Mouse (Mus musculus) MEL (cell line): ENCODE measurements around the gene Tob2. TPM values are rescaled to one million over a fixed set of nuclear protein-coding genes. Genes with fewer than 3 reads are reported as not detected.

ENCODE experiments used
- DNase-seq: peaks from one replicate; pipeline ENCODE4 v3.0.0; 2011; ENCODE audit warnings: low read depth, low spot score
- H3K27ac ChIP-seq: 2 replicates; pipeline ENCODE4 v1.5.1; 2012; ENCODE audit warnings: low read depth, mild to moderate bottlenecking, control low read depth, low read length, moderate library complexity; ENCODE audit not compliant: control insufficient read depth
- H3K27me3 ChIP-seq, 2 experiments: fragments of 150-350 bp in 1 of 2; sonication (generic) in 1 of 2; 2 replicates each; pipeline ENCODE4 v1.6.1; 2012; ENCODE audit warnings: low read length in 2 of 2, mild to moderate bottlenecking in 2 of 2, improper control_type of control experiment in 1 of 2, moderate library complexity in 1 of 2; ENCODE audit not compliant: insufficient read depth in 2 of 2, control insufficient read depth in 1 of 2
- H3K36me3 ChIP-seq, 2 experiments: 2 replicates each; pipeline ENCODE4 v1.6.1; 2012 to 2014; ENCODE audit warnings: low read length in 2 of 2, improper control_type of control experiment in 1 of 2, inconsistent platforms in 1 of 2, mild to moderate bottlenecking in 1 of 2; ENCODE audit not compliant: insufficient read depth in 2 of 2, control insufficient read depth in 1 of 2
- H3K4me1 ChIP-seq, 2 experiments: fragments of 150-350 bp in 1 of 2; sonication (generic) in 1 of 2; 2 replicates each; pipeline ENCODE4 v1.6.1; 2012; ENCODE audit warnings: low read length in 2 of 2, improper control_type of control experiment in 1 of 2, mild to moderate bottlenecking in 1 of 2; ENCODE audit not compliant: insufficient read depth in 2 of 2, control insufficient read depth in 1 of 2
- H3K4me3 ChIP-seq, 2 experiments: fragments of 150-350 bp in 1 of 2; sonication (generic) in 1 of 2; 2 replicates each; pipeline ENCODE4 v1.5.1; 2012; ENCODE audit warnings: low read depth in 2 of 2, low read length in 2 of 2, mild to moderate bottlenecking in 2 of 2, moderate library complexity in 2 of 2, control low read depth in 1 of 2, improper control_type of control experiment in 1 of 2; ENCODE audit not compliant: control insufficient read depth in 1 of 2, insufficient read depth in 1 of 2
- H3K79me2 ChIP-seq: 2 replicates; pipeline ENCODE4 v1.6.1; 2012; ENCODE audit warnings: mild to moderate bottlenecking, low read length, moderate library complexity; ENCODE audit not compliant: control insufficient read depth, poor library complexity, insufficient read depth
- H3K9ac ChIP-seq: 2 replicates; pipeline ENCODE4 v1.6.1; 2012; ENCODE audit warnings: low read depth, mild to moderate bottlenecking, control low read depth, low read length, moderate library complexity; ENCODE audit not compliant: control insufficient read depth, poor library complexity, severe bottlenecking
- H3K9me3 ChIP-seq: fragments of 150-350 bp; sonication (generic); replicated peaks from 2 replicates; pipeline ENCODE4 v1.6.1; 2012; ENCODE audit warnings: mild to moderate bottlenecking, low read length, improper control_type of control experiment, moderate library complexity; ENCODE audit not compliant: insufficient read depth
- ELF1 ChIP-seq: IDR thresholded peaks from 2 replicates; pipeline ENCODE4 v1.6.1; 2014; ENCODE audit warnings: low read depth, mild to moderate bottlenecking, inconsistent platforms, low read length, improper control_type of control experiment, moderate library complexity
- ETS1 ChIP-seq: IDR thresholded peaks from 2 replicates; pipeline ENCODE4 v1.6.1; 2012; ENCODE audit warnings: low read depth, mild to moderate bottlenecking, inconsistent platforms, low read length, improper control_type of control experiment, moderate library complexity
- GATA1 ChIP-seq: IDR thresholded peaks from 2 replicates; pipeline ENCODE4 v1.6.1; 2011; ENCODE audit warnings: low read depth, low read length, improper control_type of control experiment
- HCFC1 ChIP-seq: IDR thresholded peaks from 2 replicates; pipeline ENCODE4 v1.6.1; 2012; ENCODE audit warnings: low read depth, mild to moderate bottlenecking, inconsistent platforms, low read length, improper control_type of control experiment, moderate library complexity
- MAFK ChIP-seq: IDR thresholded peaks from 2 replicates; pipeline ENCODE4 v1.6.1; 2011; ENCODE audit warnings: low read depth, mild to moderate bottlenecking, low read length, improper control_type of control experiment, borderline replicate concordance
- MXI1 ChIP-seq: IDR thresholded peaks from 2 replicates; pipeline ENCODE4 v1.6.1; 2011; ENCODE audit warnings: mild to moderate bottlenecking, low read depth, low read length, improper control_type of control experiment
- MYB ChIP-seq: IDR thresholded peaks from 2 replicates; pipeline ENCODE4 v1.6.1; 2011; ENCODE audit warnings: mild to moderate bottlenecking, low read depth, low read length, improper control_type of control experiment
- MYC ChIP-seq: IDR thresholded peaks from 2 replicates; pipeline ENCODE4 v1.6.1; 2011; ENCODE audit warnings: low read depth, mild to moderate bottlenecking, low read length, improper control_type of control experiment, moderate library complexity
- NELFE ChIP-seq: IDR thresholded peaks from 2 replicates; pipeline ENCODE4 v1.6.1; 2011; ENCODE audit warnings: low read depth, low read length, improper control_type of control experiment
- NRF1 ChIP-seq: IDR thresholded peaks from 2 replicates; pipeline ENCODE4 v1.6.1; 2014; ENCODE audit warnings: low read depth, mild to moderate bottlenecking, inconsistent platforms, low read length, improper control_type of control experiment, moderate library complexity; ENCODE audit not compliant: poor library complexity, insufficient read depth, severe bottlenecking
- POLR2A ChIP-seq, 2 experiments: IDR thresholded peaks; 2 replicates each; pipeline ENCODE4 v1.6.1; 2011 to 2012; ENCODE audit warnings: low read length in 2 of 2, mild to moderate bottlenecking in 2 of 2, control low read depth in 1 of 2, improper control_type of control experiment in 1 of 2, low read depth in 1 of 2, moderate library complexity in 1 of 2; ENCODE audit not compliant: control insufficient read depth in 1 of 2, insufficient read depth in 1 of 2, poor library complexity in 1 of 2
- POLR2AphosphoS5 ChIP-seq: IDR thresholded peaks from 2 replicates; pipeline ENCODE4 v1.6.1; 2012; ENCODE audit warnings: low read depth, borderline replicate concordance, mild to moderate bottlenecking, inconsistent platforms, low read length, moderate library complexity, mixed read lengths
- RCOR1 ChIP-seq: IDR thresholded peaks from 2 replicates; pipeline ENCODE4 v1.6.1; 2012; ENCODE audit warnings: low read depth, mild to moderate bottlenecking, inconsistent platforms, low read length, improper control_type of control experiment
- TAL1 ChIP-seq: IDR thresholded peaks from 2 replicates; pipeline ENCODE4 v1.6.1; 2012; ENCODE audit warnings: mild to moderate bottlenecking, inconsistent platforms, low read length, moderate library complexity, mixed read lengths
- TCF12 ChIP-seq: IDR thresholded peaks from 2 replicates; pipeline ENCODE4 v1.6.1; 2014; ENCODE audit warnings: low read depth, mild to moderate bottlenecking, inconsistent platforms, low read length, improper control_type of control experiment, moderate library complexity
- USF1 ChIP-seq: IDR thresholded peaks from 2 replicates; pipeline ENCODE4 v1.6.1; 2014; ENCODE audit warnings: low read depth, mild to moderate bottlenecking, inconsistent platforms, low read length, improper control_type of control experiment, moderate library complexity
- USF2 ChIP-seq, 2 experiments: IDR thresholded peaks; 2 replicates each; pipeline ENCODE4 v1.6.1; 2011 to 2012; ENCODE audit warnings: improper control_type of control experiment in 2 of 2, low read length in 2 of 2, borderline replicate concordance in 1 of 2, inconsistent platforms in 1 of 2, low read depth in 1 of 2, mild to moderate bottlenecking in 1 of 2; ENCODE audit not compliant: insufficient read depth in 1 of 2
- ZC3H11A ChIP-seq: IDR thresholded peaks from 2 replicates; pipeline ENCODE4 v1.6.1; 2012; ENCODE audit warnings: low read depth, mild to moderate bottlenecking, inconsistent platforms, low read length, improper control_type of control experiment
- ZKSCAN1 ChIP-seq: IDR thresholded peaks from 2 replicates; pipeline ENCODE4 v1.6.1; 2012; ENCODE audit warnings: low read depth, mild to moderate bottlenecking, inconsistent platforms, low read length, improper control_type of control experiment, moderate library complexity
- ZMIZ1 ChIP-seq: IDR thresholded peaks from 2 replicates; pipeline ENCODE4 v1.6.1; 2012; ENCODE audit warnings: low read depth, mild to moderate bottlenecking, inconsistent platforms, low read length, improper control_type of control experiment, moderate library complexity
- polyA plus RNA-seq, 2 experiments: library from polyadenylated mRNA; stranded (reverse) in 1 of 2; unstranded in 1 of 2; fragments of >175 nt in 1 of 2; fragments of >200 nt in 1 of 2; gene quantifications; 2 replicates each; pipeline versions ENCODE4 v1.2.1 to v1.2.4; 2012; ENCODE audit warnings: low replicate concordance in 2 of 2, low read depth in 1 of 2; ENCODE audit not compliant: insufficient read length in 2 of 2, insufficient read depth in 1 of 2, missing spikeins in 1 of 2
- total RNA-seq: library from RNA; depleted of rRNA; stranded (reverse); fragments of 300-350 nt; gene quantifications from 2 replicates; pipeline ENCODE4 v1.2.3, GENCODE M21; 2012

Tob2 gene
- total and polyA plus RNA-seq, 3 experiments: 20.7 to 23.5 TPM; not detected in 1

GRCm38 (mm10) chr15:81803425-81803951 lies 55.1 kb downstream of the Tob2 start:
- TF ChIP-seq MYC (0 out of 2 replicates have a peak, but pooled peaks have one; percentile 28), RCOR1 (no peak), ZMIZ1 (no peak), TAL1 (peak; percentile 48), MXI1 (no peak), NRF1 (no peak), ZKSCAN1 (no peak), ZC3H11A (no peak), TCF12 (peak; percentile 40)
- Histone ChIP-seq H3K4me3 (peak overlapping the region; percentile 56 to 62; a peak in 3 of 4 replicates), H3K9ac (peak overlapping the region; percentile 63), H3K36me3 (peaks cover 0 to 14% of the 10 kb centered on the region in 2 experiments; a peak in 2 of 4 replicates), H3K4me1 (peaks cover 6 to 21% of the 10 kb centered on the region in 2 experiments), H3K27me3 (no peaks in the 10 kb centered on the region), H3K79me2 (no peaks in the 10 kb centered on the region; the same call in 1 of the 2 replicates), H3K9me3 (no peaks in the 10 kb centered on the region), H3K27ac (0 out of 2 replicates have a peak overlapping the region, but pooled peaks have one; percentile 12)
- DNase-seq: peak; percentile 48

GRCm38 (mm10) chr15:81802941-81803351 lies 55.6 kb downstream of the Tob2 start:
- H3K79me2 ChIP-seq: no peaks in the 10 kb centered on the region; the same call in 1 of the 2 replicates
- peak overlapping the region; percentile 30 for H3K27ac ChIP-seq
- H3K4me3 ChIP-seq: peak overlapping the region; percentile 56 to 62
- H3K27me3 ChIP-seq: no peaks in the 10 kb centered on the region
- peaks cover 6 to 21% of the 10 kb centered on the region in 2 experiments for H3K4me1 ChIP-seq
- H3K9me3 ChIP-seq: no peaks in the 10 kb centered on the region
- no peak for DNase-seq
- peaks cover 0 to 14% of the 10 kb centered on the region in 2 experiments; a peak in 2 of 4 replicates for H3K36me3 ChIP-seq
- peak overlapping the region; percentile 63 for H3K9ac ChIP-seq
- TF ChIP-seq ZC3H11A (no peak), USF1 (peak; percentile 4; the same call in 1 of the 2 replicates)

- no peaks in the 10 kb centered on the region for H3K9me3 ChIP-seq
- H3K27me3 ChIP-seq: no peaks in the 10 kb centered on the region
- H3K4me3 ChIP-seq: peak within 1 kb of the TSS; percentile 62 to 83
- peak within 1 kb of the TSS; percentile 85 for H3K27ac ChIP-seq
- H3K4me1 ChIP-seq: peaks cover 6 to 21% of the 10 kb centered on the region in 2 experiments
- H3K79me2 ChIP-seq: no peaks in the 10 kb centered on the region; the same call in 1 of the 2 replicates
- peak; percentile 99 for DNase-seq
- peaks cover 0 to 14% of the 10 kb centered on the region in 2 experiments; a peak in 2 of 4 replicates for H3K36me3 ChIP-seq
- H3K9ac ChIP-seq: peak within 1 kb of the TSS; percentile 75
- TF ChIP-seq POLR2AphosphoS5: no peak
- peak; percentile 55 for TF ChIP-seq TCF12
- TF ChIP-seq ZKSCAN1: no peak
- TF ChIP-seq USF1: peak; percentile 100
- peak; percentile 73 for TF ChIP-seq HCFC1
- no peak; the same call in 1 of the 2 replicates for TF ChIP-seq MAFK
- TF ChIP-seq NELFE: peak; percentile 54
- TF ChIP-seq ELF1: peak; percentile 50; the same call in 1 of the 2 replicates
- TF ChIP-seq MYC: peak; percentile 96
- TF ChIP-seq POLR2A (IDR thresholded peaks at IDR 0.05; ENCODE audit: control insufficient read depth in 1 of 2, insufficient read depth in 1 of 2, low read depth in 1 of 2, low read length in 2 of 2, poor library complexity in 1 of 2): peak; percentile 29 to 63; a peak in 1 of 4 replicates
- TF ChIP-seq USF2 (IDR thresholded peaks at IDR 0.05; ENCODE audit: borderline replicate concordance in 1 of 2, insufficient read depth in 1 of 2, low read depth in 1 of 2, low read length in 2 of 2): peak; percentile 91 to 97
- 0 out of 2 replicates have a peak, but pooled peaks have one; percentile 13 for TF ChIP-seq MYB
- TF ChIP-seq ETS1: peak; percentile 95
- TF ChIP-seq GATA1: peak; percentile 75
Measured at GRCm38 (mm10) chr15:81802001-81802890, 56.4 kb downstream of the Tob2 start, which contains the start of gene Tef. Tef (plus strand) TSS chr15:81802421.
